Mouse (Mus musculus) C2C12 (cell line): ENCODE results near the gene Spop. TPM values are rescaled to one million over a fixed set of nuclear protein-coding genes. Genes with fewer than 3 reads are reported as not detected.

Source experiments
- H3K27me3 ChIP-seq: one replicate; pipeline ENCODE4 v1.6.1; 2011; ENCODE audit not compliant: control insufficient read depth, insufficient read depth, insufficient read length
- H3K36me3 ChIP-seq: one replicate; pipeline ENCODE4 v1.6.1; 2011; ENCODE audit not compliant: control insufficient read depth, insufficient read depth
- H3K4me3 ChIP-seq: one replicate; pipeline ENCODE4 v1.5.1; 2011; ENCODE audit warnings: mild to moderate bottlenecking, control low read depth; ENCODE audit not compliant: poor library complexity, insufficient read depth, severe bottlenecking
- H3K79me2 ChIP-seq: one replicate; pipeline ENCODE4 v1.6.1; 2011; ENCODE audit not compliant: control insufficient read depth, insufficient read depth
- H3K79me3 ChIP-seq: one replicate; pipeline ENCODE4 v1.6.1; 2011; ENCODE audit warnings: low read depth, control low read depth
- H3ac ChIP-seq: one replicate; pipeline ENCODE3; 2011; ENCODE audit warnings: low read depth; ENCODE audit not compliant: control insufficient read depth, insufficient read length
- CEBPB ChIP-seq: IDR thresholded peaks from one replicate; pipeline ENCODE4 v1.6.1; 2011; ENCODE audit warnings: low read depth, mild to moderate bottlenecking, control low read depth, moderate library complexity
- CTCF ChIP-seq: IDR thresholded peaks from one replicate; pipeline ENCODE4 v1.5.1; 2011; ENCODE audit not compliant: control insufficient read depth, insufficient read depth, insufficient read length
- FOSL1 ChIP-seq: IDR thresholded peaks from one replicate; pipeline ENCODE4 v1.8.0; 2011; ENCODE audit warnings: mild to moderate bottlenecking, low read length; ENCODE audit not compliant: poor library complexity, insufficient read depth, severe bottlenecking
- MAX ChIP-seq: IDR thresholded peaks from one replicate; pipeline ENCODE4 v1.6.1; 2011; ENCODE audit warnings: mild to moderate bottlenecking, control low read depth
- MYOD1 ChIP-seq: IDR thresholded peaks from one replicate; pipeline ENCODE4 v1.6.1; 2011; ENCODE audit warnings: low read depth; ENCODE audit not compliant: control insufficient read depth, insufficient read length
- MYOG ChIP-seq: IDR thresholded peaks from one replicate; pipeline ENCODE4 v1.6.1; 2011; ENCODE audit not compliant: control insufficient read depth, insufficient read length; ENCODE audit errors: extremely low read depth
- USF1 ChIP-seq: IDR thresholded peaks from one replicate; pipeline ENCODE4 v1.6.1; 2011; ENCODE audit warnings: low read depth, mild to moderate bottlenecking, control low read depth, moderate library complexity
- polyA plus RNA-seq: library from polyadenylated mRNA; unstranded; fragments of >200 nt; fragmentation: generic; extraction: Trizol; gene quantifications from one replicate; pipeline ENCODE4 v1.2.1, GENCODE M21; 2012; ENCODE audit warnings: missing spikeins

Gene Spop
- polyA plus RNA-seq, 1 experiment = 59.0 TPM

DNA sequence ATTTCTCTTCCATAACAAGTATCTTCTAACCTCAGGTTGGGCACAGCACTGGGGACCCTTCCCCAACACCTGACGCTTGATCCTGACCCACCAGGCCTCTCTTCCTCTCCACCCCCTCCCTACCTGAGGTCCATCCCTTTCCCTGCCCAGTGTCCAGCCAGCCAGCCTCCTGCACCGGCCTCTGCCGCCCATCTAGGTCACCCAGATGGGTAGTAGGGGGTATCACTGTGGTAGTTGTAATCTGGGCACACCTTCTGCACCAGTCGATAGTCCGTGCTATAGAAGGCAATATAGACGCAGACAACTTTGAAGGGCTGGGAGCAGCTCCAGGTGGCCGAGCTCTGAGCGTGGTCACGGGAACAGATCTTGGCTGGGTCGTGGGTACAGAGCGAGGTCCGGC is 96.8 kb downstream of the Spop start:
- H3ac ChIP-seq = no peak overlapping the region
- TF ChIP-seq CTCF (no peak), FOSL1 (no peak), MAX (no peak), USF1 (no peak), MYOD1 (no peak), MYOG (no peak), CEBPB (no peak)
- H3K79me3 ChIP-seq = no peaks in the 10 kb centered on the region
- no peaks in the 10 kb centered on the region for H3K36me3 ChIP-seq
- no peak overlapping the region for H3K4me3 ChIP-seq
- no peaks in the 10 kb centered on the region for H3K27me3 ChIP-seq
- no peaks in the 10 kb centered on the region for H3K79me2 ChIP-seq

DNA sequence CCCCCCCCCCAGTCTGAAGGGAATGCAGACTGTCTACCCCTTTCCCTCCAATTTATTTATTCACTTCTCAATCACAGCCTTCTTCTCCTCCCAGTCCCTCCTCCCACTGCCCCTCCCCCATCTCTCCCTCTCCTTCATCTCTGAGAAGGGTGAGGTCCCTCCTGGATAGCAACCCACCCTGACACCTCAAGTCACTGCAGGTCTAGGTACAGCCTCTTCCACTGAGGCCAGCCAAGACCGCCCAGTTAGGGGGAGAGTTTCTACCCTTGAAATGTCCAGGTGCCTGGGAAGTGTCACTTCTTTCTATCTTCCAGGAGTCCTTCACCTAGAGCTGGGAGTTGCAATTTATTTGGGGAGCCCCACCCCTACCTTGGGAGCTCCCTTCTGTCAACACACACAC is 98.0 kb downstream of the Spop start:
- TF ChIP-seq USF1 (no peak), MYOD1 (no peak), CTCF (no peak), MYOG (no peak), CEBPB (no peak)
- Histone ChIP-seq H3K27me3 (no peaks in the 10 kb centered on the region), H3K79me3 (no peaks in the 10 kb centered on the region), H3K36me3 (no peaks in the 10 kb centered on the region), H3K4me3 (no peak overlapping the region), H3ac (no peak overlapping the region), H3K79me2 (no peaks in the 10 kb centered on the region)

DNA sequence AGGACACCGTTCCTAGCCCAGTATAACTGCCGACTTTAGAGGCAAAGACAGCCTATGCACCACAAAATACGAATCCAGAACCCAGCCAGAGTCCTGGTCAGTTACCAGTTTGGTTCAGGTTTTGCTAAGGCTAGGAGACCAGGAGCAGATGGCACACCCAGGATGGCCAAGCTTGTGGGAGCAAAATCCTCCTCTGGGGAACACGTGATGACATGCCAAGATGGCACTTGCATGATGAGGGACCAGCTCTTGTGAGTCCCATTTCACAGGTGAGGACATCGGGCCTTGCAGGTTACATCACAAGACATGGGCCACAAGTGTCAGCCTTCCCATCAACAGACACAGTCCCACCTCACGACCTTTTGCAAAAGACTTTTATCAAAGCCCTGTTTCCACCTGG is 98.5 kb downstream of the Spop start:
- TF ChIP-seq USF1 (no peak), MYOD1 (no peak), MYOG (no peak), FOSL1 (no peak), CEBPB (no peak), CTCF (no peak), MAX (no peak)
- Histone ChIP-seq H3ac (no peak overlapping the region), H3K4me3 (no peak overlapping the region), H3K36me3 (no peaks in the 10 kb centered on the region), H3K27me3 (no peaks in the 10 kb centered on the region), H3K79me2 (no peaks in the 10 kb centered on the region), H3K79me3 (no peaks in the 10 kb centered on the region)

DNA sequence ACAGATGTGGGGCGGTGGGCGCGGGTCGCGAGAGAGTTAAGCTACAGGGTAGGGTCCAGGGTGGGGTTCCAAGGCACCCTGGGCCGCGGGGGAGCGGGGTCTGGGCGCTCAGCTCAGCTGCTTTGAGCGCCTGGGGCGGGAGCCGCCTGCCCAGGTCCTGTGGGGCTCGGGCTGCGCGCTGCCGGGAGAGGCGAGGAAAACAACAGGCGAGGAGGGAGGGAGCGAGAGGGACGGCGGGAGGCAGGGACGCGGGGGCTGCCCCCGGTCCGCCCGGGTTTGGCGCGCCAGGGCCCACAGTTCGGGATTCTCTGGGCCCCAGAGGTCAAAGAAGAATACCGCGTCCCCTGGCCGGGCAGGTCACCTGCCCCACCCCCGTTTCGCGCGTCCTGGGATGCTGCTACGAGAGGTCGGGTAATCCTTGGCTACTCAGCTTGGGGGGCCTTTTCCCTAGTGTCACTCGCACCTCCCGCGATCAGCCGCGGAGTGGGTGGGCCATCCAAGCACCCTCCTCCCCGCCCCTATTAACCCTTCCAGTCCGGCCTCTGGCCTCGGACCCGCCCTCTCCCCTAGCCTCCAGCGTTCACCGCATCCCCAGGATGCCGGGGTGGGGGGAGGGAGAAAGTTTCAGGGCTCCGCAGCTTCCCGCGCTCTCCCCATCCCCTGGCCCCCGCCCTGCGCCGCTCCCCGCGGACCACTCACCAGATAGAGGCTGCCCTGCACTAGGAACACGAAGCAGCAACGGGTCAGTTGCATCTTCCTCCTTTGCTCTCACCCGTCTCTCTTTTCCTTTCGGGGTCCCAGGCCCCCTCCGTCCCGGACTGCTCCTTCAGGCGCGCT is 99.8 kb downstream of the Spop start:
- no peaks in the 10 kb centered on the region for H3K27me3 ChIP-seq
- no peaks in the 10 kb centered on the region for H3K79me3 ChIP-seq
- H3K79me2 ChIP-seq = no peaks in the 10 kb centered on the region
- no peaks in the 10 kb centered on the region for H3K36me3 ChIP-seq
- TF ChIP-seq USF1 = no peak
- TF ChIP-seq MYOD1 = no peak
- no peak for TF ChIP-seq MAX
- H3ac ChIP-seq = peak overlapping the region; percentile 52
- peak overlapping the region; percentile 23 for H3K4me3 ChIP-seq

DNA sequence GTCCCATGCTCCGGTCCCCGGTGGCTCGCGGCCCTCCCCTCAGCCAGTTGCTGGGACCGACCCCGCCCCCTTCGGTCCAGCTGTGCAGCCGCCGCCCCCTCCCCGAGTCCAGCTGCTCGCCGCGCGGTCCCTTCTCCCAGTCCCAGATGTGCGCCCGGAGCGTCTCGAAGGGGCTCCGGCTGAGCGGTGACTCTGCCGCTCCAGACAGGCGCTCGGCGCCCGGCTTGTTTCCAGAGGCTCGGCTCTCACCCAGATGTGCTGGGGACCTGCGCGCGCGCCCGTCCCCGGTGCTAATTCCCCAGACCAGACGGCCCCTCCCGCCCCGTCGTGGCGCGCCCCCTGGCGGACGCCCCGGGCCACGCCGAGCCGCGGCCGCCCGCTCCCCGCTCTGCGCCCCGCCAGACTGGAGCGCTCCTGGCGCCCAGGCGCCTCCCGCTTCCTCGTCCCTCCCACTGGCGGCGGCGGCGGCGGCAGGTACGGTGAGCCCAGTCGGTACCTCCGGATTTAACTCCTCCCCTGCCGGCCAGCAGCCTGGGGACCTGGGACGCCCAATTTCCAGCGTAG is 100.5 kb downstream of the Spop start, which contains the start of gene Nxph3:
TSS of gene Nxph3 (minus strand) at position 273 of the 564 bp plus-strand sequence.
- no peaks in the 10 kb centered on the region for H3K79me2 ChIP-seq
- no peaks in the 10 kb centered on the region for H3K36me3 ChIP-seq
- peak within 1 kb of the TSS; percentile 23 for H3K4me3 ChIP-seq
- TF ChIP-seq CTCF (peak; percentile 96), MYOG (no peak), MYOD1 (no peak), USF1 (no peak), FOSL1 (no peak), MAX (no peak), CEBPB (no peak)
- H3ac ChIP-seq = peak within 1 kb of the TSS; percentile 52
- no peaks in the 10 kb centered on the region for H3K27me3 ChIP-seq
- no peaks in the 10 kb centered on the region for H3K79me3 ChIP-seq
